Comparison of ENCODE assay signal across 9 mouse cellular contexts in genomic region chr1:63659591-63659990, GRCm38 (mm10). TPM values are rescaled to one million over a fixed set of nuclear protein-coding genes. Genes with fewer than 3 reads are reported as not detected.
DNase-seq lines count a peak whose midpoint lies in the region; ATAC-seq lines count a peak whose summit lies in the region.
"Had no signal": no experiment of that assay in that cellular context is flagged by ENCODE, and none has a peak within 500 bp of the region (broad histone marks: within the 10 kb centered on the region; RNA-seq: fewer than 3 reads in every experiment).

No protein-coding gene starts in this region.

- peak; percentile 71 for DNase-seq in thymus, postnatal 0 days (ENCODE audit: low spot score)
- no peak for DNase-seq in thymus, adult 18-20 months
- DNase-seq in adrenal gland, postnatal 10 days, result peak; percentile 44
- DNase-seq in hindlimb bud, embryonic 11.5 days (ENCODE audit: extremely low spot score, low read depth, low spot score), result peak; percentile 76
- peak; percentile 28 for DNase-seq in left cerebral cortex, postnatal 4 days
- DNase-seq in urinary bladder, postnatal 10 days (ENCODE audit: low spot score), result no peak

- no peaks in the 10 kb centered on the region for H3K4me1 ChIP-seq in embryonic facial prominence, embryonic 13.5 days
- no peaks in the 10 kb centered on the region for H3K4me1 ChIP-seq in neural tube, embryonic 13.5 days (replicated peaks)
- H3K4me1 ChIP-seq: heart, embryonic 15.5 days had no signal

- under 1% methylated on average over 7 of the region's 7 CpGs for WGBS in embryonic facial prominence, embryonic 13.5 days
- 2% methylated on average over 7 of the region's 7 CpGs for WGBS in neural tube, embryonic 13.5 days

- ATAC-seq in embryonic facial prominence, embryonic 13.5 days (ENCODE audit: insufficient number of reproducible peaks, insufficient read depth, low FRiP score, low TSS enrichment, low read depth), result no peak
- peak; percentile 65; the same call in 1 of the 2 replicates for ATAC-seq in neural tube, embryonic 13.5 days (ENCODE audit: low read depth)

- H3K36me3 ChIP-seq in embryonic facial prominence, embryonic 13.5 days, result no peaks in the 10 kb centered on the region
- no peaks in the 10 kb centered on the region for H3K36me3 ChIP-seq in neural tube, embryonic 13.5 days
- H3K36me3 ChIP-seq: heart, embryonic 15.5 days had no signal

- 0 out of 2 replicates have a peak overlapping the region, but pooled peaks have one; percentile 4 for H3K9ac ChIP-seq in embryonic facial prominence, embryonic 13.5 days
- no peak overlapping the region for H3K9ac ChIP-seq in neural tube, embryonic 13.5 days
- H3K9ac ChIP-seq: heart, embryonic 15.5 days had no signal

- H3K4me3 ChIP-seq in embryonic facial prominence, embryonic 13.5 days, result no peak overlapping the region
- no peak overlapping the region for H3K4me3 ChIP-seq in neural tube, embryonic 13.5 days
- H3K4me3 ChIP-seq: heart, embryonic 15.5 days had no signal

- no peak overlapping the region for H3K4me2 ChIP-seq in embryonic facial prominence, embryonic 13.5 days
- no peak overlapping the region for H3K4me2 ChIP-seq in neural tube, embryonic 13.5 days
- H3K4me2 ChIP-seq: heart, embryonic 15.5 days had no signal

- no peaks in the 10 kb centered on the region for H3K9me3 ChIP-seq in embryonic facial prominence, embryonic 13.5 days
- H3K9me3 ChIP-seq in neural tube, embryonic 13.5 days, result no peaks in the 10 kb centered on the region
- H3K9me3 ChIP-seq: heart, embryonic 15.5 days had no signal

- H3K27ac ChIP-seq in embryonic facial prominence, embryonic 13.5 days, result no peak overlapping the region
- H3K27ac ChIP-seq in neural tube, embryonic 13.5 days (replicated peaks), result no peak overlapping the region
- H3K27ac ChIP-seq: heart, embryonic 15.5 days had no signal

- H3K27me3 ChIP-seq in embryonic facial prominence, embryonic 13.5 days, result no peaks in the 10 kb centered on the region; the same call in 1 of the 2 replicates
- no peaks in the 10 kb centered on the region for H3K27me3 ChIP-seq in neural tube, embryonic 13.5 days

- intact Hi-C loops in left cerebral cortex, postnatal 4 days (cut with DNase I), result loop anchor here (5.0 to 10.0 kb wide), 2 partner anchors 1048 to 1345 kb away; no protein-coding TSS in a partner anchor

RNA-seq across cellular contexts. Expression of gene Dytn, which starts 27.1 kb away (rescaled TPM):
- not detected in 2 replicates for polyA plus RNA-seq in thymus, postnatal 0 days (2015; fragmentation: Nextera tagmentation; extraction: Ambion mirVana)
- not detected for total RNA-seq in adrenal gland, postnatal 10 days (2021)
- polyA plus RNA-seq in embryonic facial prominence, embryonic 13.5 days (2015; fragmentation: Nextera tagmentation; extraction: Ambion mirVana), result not detected in 2 replicates
- total RNA-seq in left cerebral cortex, postnatal 4 days (2021), result not detected
- polyA plus RNA-seq in neural tube, embryonic 13.5 days (2015; fragmentation: Nextera tagmentation; extraction: Ambion mirVana), result 0.43 and 1.0 TPM in 2 replicates
- polyA plus RNA-seq: heart, embryonic 15.5 days had no signal

RNA-seq across cellular contexts. Expression of gene Gm39653, which starts 43.8 kb away (rescaled TPM):
- not detected in 2 replicates for polyA plus RNA-seq in thymus, postnatal 0 days (2015; fragmentation: Nextera tagmentation; extraction: Ambion mirVana)
- not detected for total RNA-seq in adrenal gland, postnatal 10 days (2021)
- not detected in 2 replicates for polyA plus RNA-seq in embryonic facial prominence, embryonic 13.5 days (2015; fragmentation: Nextera tagmentation; extraction: Ambion mirVana)
- total RNA-seq in left cerebral cortex, postnatal 4 days (2021), result not detected
- not detected in 2 replicates for polyA plus RNA-seq in neural tube, embryonic 13.5 days (2015; fragmentation: Nextera tagmentation; extraction: Ambion mirVana)
- polyA plus RNA-seq: heart, embryonic 15.5 days had no signal

Comparison
In these comparisons a context has a peak if more than half of its experiments do, and no peak if none do; other contexts are left out.
1. DNase-seq: peak in thymus, postnatal 0 days (single experiment), adrenal gland, postnatal 10 days (single experiment), hindlimb bud, embryonic 11.5 days (single experiment) and left cerebral cortex, postnatal 4 days (single experiment); none in thymus, adult 18-20 months (0 of 2) and urinary bladder, postnatal 10 days (single experiment).